Mouse (Mus musculus) lung, embryonic 14.5 days (tissue): ENCODE measurements at regions not wholly inside any gene's neighbourhood (a gene's known extent, or its start where the extent isn't known, plus 50 kb on each side); places are given as distances from the start of the nearest gene placed in this dataset.

ENCODE experiments used
- ATAC-seq: fragments of 200-750 bp; cut with Nextera tagmentation; 2 replicates; pipeline ENCODE4 v1.8.0; 2017; ENCODE audit warnings: mild to moderate bottlenecking, moderate TSS enrichment, moderate library complexity; ENCODE audit not compliant: insufficient read depth
- DNase-seq: peaks from one replicate; pipeline ENCODE4 v3.0.0-alpha.2; 2015
- H3K27ac ChIP-seq: fragments of 300-500 bp; sonication (generic); 2 replicates; pipeline ENCODE4 v1.5.1; 2014; ENCODE audit warnings: low read depth, mild to moderate bottlenecking, moderate library complexity
- H3K27me3 ChIP-seq: fragments of 300-500 bp; sonication (generic); 2 replicates; pipeline ENCODE4 v1.6.1; 2014; ENCODE audit warnings: low read length, control low read depth; ENCODE audit not compliant: insufficient read depth
- H3K36me3 ChIP-seq: fragments of 300-500 bp; sonication (generic); 2 replicates; pipeline ENCODE4 v1.6.1; 2014; ENCODE audit warnings: control low read depth; ENCODE audit not compliant: insufficient read depth
- H3K4me1 ChIP-seq: fragments of 300-500 bp; sonication (generic); 2 replicates; pipeline ENCODE4 v1.6.1; 2014; ENCODE audit warnings: antibody characterized with exemption, control low read depth; ENCODE audit not compliant: insufficient read depth
- H3K4me2 ChIP-seq: fragments of 300-500 bp; sonication (generic); 2 replicates; pipeline ENCODE4 v1.6.1; 2014; ENCODE audit warnings: mild to moderate bottlenecking
- H3K4me3 ChIP-seq: fragments of 300-500 bp; sonication (generic); 2 replicates; pipeline ENCODE4 v1.5.1; 2014; ENCODE audit warnings: low read depth, low read length
- H3K9ac ChIP-seq: fragments of 300-500 bp; sonication (generic); 2 replicates; pipeline ENCODE4 v1.6.1; 2014
- H3K9me3 ChIP-seq: fragments of 300-500 bp; sonication (generic); 2 replicates; pipeline ENCODE4 v1.6.1; 2016; ENCODE audit warnings: low read depth, low read length, control low read depth
- CTCF ChIP-seq: IDR thresholded peaks from 2 replicates; pipeline ENCODE4 v1.5.1; 2016; ENCODE audit warnings: antibody characterized with exemption, low read depth
- WGBS: fragments of 180-500 bp; shearing (Covaris S2); extraction: QIAGEN DNeasy Blood & Tissue Kit; methylation state at CpG from one replicate; pipeline ENCODE4 v1.1.7; 2014; 5-methylcytosine and 5-hydroxymethylcytosine counted together

DNA sequence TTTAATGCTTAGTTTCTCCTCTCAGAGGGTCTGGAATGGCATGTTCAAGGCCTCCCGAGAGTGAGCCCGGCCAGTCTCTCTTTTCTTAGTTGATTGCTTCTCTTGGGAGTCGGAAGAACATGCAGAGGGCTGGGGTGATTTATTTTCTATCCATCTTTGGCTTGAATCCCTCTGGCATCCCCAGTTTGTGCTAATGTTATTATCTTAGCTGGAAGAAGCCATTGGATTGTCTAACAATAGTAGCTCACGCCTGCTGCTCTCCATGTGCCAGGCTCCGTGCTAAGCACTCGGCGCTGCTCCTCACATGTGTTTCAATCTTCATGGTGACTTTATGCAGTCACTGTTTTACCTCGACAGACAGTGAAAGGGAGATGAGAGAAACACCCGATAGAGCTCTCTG is 160.8 kb downstream of the Zfp706 start:
- H3K4me3 ChIP-seq: no peak overlapping the region
- no peak overlapping the region for H3K4me2 ChIP-seq
- H3K9me3 ChIP-seq: no peaks in the 10 kb centered on the region
- H3K36me3 ChIP-seq: no peaks in the 10 kb centered on the region
- no peak overlapping the region for H3K27ac ChIP-seq
- ATAC-seq: no peak
- TF ChIP-seq CTCF: no peak
- 65% methylated on average over 9 of the region's 9 CpGs for WGBS
- DNase-seq: no peak
- H3K4me1 ChIP-seq: no peaks in the 10 kb centered on the region
- no peak overlapping the region for H3K9ac ChIP-seq
- H3K27me3 ChIP-seq: no peaks in the 10 kb centered on the region
